Mouse (Mus musculus): ENCODE results near the gene Fbxl19.

The Fbxl19 gene

DNA sequence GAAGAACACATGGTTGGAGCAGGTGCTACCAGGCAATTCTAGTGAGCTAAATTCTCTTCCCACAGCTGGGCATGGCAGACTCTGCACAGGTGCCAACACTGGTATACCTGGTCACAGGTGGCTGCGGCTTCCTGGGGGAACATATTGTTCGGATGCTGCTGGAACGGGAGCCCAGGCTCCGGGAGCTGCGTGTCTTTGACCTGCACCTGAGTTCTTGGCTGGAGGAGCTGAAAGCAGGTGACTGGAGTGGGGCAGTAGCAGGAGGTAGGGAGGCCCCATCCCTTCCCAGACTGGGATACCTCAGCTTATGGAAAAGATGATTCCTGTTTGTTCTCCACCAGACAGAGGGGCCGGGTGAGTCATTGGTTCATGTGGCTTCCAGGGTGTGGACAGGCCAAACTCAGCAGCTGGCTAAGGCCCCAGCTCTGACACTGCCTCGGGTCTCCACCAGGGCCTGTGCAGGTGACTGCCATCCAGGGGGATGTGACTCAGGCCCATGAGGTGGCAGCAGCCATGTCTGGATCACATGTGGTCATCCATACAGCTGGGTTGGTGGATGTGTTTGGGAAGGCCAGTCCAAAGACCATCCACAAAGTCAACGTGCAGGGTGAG is 56.8 kb downstream of the Fbxl19 start:
- no peak for DNase-seq (ENCODE audit: low spot score)

GRCm38 (mm10) chr7:127802313-127802712 is 58.0 kb downstream of the Fbxl19 start:
- DNase-seq (ENCODE audit: low spot score) = no peak

GRCm38 (mm10) chr7:127808821-127809220 is 64.5 kb downstream of the Fbxl19 start:
- no peak for DNase-seq (ENCODE audit: low spot score)

GRCm38 (mm10) chr7:127809846-127810245 is 65.5 kb downstream of the Fbxl19 start:
- DNase-seq (ENCODE audit: low spot score) = no peak

DNA sequence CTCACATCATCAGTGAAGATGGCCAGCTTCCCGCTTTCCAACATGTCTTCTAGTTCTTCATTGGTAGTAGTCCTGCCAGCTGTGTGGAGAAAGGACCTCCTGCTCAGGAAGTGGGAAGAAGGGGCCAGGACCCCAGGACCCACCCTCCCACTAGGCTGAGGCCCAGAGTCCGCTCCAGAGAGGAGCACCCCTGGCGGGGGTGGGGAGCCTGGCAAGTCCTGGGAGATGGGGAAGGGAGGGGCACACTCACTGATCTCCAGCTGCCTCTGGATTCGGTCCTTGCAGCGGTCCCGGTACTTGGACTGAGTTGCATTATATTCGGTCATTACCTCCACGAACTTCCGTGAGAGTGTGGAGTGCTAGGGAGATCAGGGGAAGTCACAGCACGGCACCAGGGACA is 66.3 kb downstream of the Fbxl19 start:
- DNase-seq (ENCODE audit: low spot score) = no peak

DNA sequence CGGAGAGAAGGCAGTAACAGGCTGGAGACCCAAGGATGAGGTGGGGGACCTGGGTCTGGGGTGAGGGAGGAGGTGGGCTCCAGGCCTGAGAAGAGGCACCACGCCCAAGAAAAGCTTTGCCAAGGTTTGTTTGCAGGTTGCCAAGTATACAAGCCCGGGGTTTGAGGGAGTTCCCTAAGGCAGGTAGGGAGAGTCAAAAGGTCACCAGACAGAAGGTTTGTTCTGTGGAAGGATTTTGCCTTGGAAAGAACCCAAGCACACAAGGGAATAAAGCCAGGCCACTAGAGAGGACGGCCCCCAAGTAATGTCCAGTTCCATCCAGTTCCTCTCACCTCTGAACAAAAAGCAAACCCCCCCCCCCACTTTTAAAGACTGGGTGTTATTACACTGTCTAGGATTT is 66.9 kb downstream of the Fbxl19 start:
- no peak for DNase-seq (ENCODE audit: low spot score)

- no peak for DNase-seq (ENCODE audit: low spot score)
Observed at GRCm38 (mm10) chr7:127812292-127812691, 67.9 kb downstream of the Fbxl19 start.

DNA sequence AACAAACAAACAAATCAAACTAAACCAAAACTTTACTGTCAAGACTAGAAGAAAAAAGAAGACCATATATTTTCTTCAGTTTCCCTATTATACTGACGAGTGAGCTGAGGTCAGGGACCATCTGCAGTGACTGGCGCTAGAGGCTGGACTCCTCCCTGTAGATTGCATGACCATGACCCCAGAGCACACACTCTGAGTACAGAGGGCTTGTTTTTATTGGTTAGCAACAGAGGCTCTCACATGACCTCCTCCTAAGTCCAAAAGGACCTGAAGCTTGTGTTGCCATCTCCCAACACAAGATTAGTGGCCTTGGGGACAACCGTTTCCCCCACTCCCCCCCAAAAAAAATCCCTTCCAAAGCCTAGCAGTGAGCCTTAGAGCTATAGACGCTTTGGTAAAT is 69.5 kb downstream of the Fbxl19 start:
- DNase-seq (ENCODE audit: low spot score) = no peak

- peak; percentile 46 for DNase-seq (ENCODE audit: low spot score)
Observed at GRCm38 (mm10) chr7:127814241-127814921, 70.0 kb downstream of the Fbxl19 start.

GRCm38 (mm10) chr7:127815116-127815665 is 70.8 kb downstream of the Fbxl19 start:
- DNase-seq (ENCODE audit: low spot score) = no peak

DNA sequence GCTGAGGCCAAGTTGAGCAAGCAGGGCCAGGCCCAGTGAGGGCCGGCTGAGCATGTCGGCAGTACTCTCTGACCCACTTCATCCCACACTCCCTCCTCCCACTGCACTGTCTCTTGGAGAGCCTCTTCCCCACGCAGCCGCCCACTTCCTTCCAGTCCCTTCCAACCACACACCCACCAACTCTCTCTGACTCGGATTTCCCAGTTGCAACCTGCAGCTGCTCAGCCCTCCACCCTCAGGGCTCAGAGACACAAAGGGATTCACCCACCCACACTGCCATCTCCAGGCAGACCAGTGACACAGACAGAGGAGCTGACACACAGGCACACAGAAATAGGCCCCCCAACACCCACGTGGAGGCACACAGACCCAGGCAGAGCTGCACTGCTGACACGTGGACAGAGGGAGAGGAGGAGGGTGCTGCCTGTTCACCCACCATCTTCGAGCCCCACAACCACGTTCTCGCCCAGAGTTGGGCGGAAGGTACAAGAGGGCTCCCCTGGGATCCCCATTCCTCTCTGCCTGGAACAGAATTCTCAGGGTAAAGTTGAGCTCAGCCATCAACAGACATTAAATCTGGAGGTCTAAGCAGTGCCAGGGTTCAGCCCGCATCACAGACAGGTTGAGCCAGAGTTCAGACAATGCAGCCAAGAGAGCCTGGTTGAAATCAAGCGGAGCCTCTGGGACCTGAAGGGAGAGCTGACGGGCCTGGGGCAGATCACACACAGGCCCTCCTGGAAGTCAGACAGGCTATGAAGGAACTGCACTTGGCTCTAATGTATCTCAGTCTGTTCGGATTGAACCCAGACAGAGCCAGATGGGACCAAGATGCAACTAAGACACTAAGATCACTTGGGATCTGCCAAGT is 71.8 kb downstream of the Fbxl19 start:
- peak; percentile 51 for DNase-seq (ENCODE audit: low spot score)

GRCm38 (mm10) chr7:127817053-127817452 is 72.7 kb downstream of the Fbxl19 start:
- DNase-seq (ENCODE audit: low spot score) = no peak

GRCm38 (mm10) chr7:127817776-127818175 is 73.4 kb downstream of the Fbxl19 start:
- no peak for DNase-seq (ENCODE audit: low spot score)
